Mouse (Mus musculus) embryo, embryonic 10 days (tissue): ENCODE data around the gene Tex33.
A peak's percentile ranks its signal among the peaks of the same experiment; 100 is the strongest.

Source experiments
- DNase-seq: peaks from one replicate; pipeline ENCODE4 v3.0.0-alpha.2; 2015; ENCODE audit warnings: low spot score

The Tex33 gene

DNA sequence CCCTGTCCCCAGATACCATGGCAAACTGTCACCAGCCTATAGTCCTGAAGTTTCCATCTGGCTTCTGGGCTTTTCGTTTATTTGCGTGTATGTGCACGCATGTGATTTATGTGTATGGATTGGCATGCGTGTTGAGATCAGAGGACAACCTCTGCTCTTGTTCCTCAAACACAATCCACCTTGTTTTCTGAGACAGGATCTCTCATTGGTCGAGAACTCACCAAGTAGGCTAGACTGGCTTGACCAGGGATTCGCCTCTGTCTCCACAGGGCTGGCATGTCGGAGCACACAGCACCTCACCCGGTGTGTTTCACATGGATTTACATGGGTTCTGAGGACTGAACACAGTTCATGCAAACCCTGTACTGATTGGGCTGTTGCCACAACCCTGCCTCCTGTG is 18.4 kb upstream of the Tex33 start:
- no peak for DNase-seq

DNA sequence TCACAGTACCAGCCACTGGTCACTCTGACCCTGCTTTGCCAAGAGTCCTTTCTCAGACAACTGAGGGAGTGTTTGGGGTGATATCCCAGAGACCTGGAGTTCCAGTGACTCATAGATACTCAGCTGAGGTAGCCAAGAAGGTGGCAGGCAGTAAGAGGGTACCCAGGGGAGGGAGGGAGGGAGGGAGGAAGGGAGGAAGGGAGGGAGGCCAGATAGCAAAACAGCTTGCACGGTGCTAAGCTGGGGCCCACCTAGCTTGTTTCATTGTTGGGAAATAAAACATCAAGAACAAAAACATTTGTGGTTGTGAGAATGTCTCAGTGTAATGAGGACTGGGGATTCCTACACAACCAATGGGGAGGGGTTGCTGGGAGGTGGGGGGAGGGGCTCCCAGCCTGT is 18.0 kb upstream of the Tex33 start:
- no peak for DNase-seq

DNA sequence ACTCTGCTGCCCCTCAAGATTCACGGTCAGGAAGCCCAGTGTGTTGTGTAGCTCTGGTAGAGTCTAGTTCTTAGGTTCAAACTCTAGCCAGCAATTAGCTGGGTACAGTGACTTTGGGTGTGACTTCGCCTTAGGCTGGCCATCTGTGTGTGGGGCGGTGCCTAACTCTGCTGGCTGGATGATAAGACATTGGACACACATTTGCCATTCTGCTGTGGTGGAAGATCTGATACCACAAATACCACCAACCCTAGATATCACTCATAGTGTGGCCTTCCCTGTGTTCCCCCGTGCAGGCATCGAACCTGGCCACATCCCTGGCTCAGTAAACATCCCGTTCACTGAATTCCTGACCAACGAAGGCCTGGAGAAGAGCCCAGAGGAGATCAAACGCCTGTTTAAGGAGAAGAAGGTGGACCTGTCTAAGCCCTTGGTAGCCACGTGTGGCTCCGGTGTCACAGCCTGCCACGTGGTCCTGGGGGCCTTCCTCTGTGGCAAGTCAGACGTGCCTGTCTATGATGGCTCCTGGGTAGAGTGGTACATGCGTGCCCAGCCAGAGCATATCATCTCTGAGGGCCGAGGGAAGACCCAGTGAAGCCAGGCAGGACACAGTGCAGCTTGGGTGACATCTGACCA is 17.5 kb upstream of the Tex33 start:
- DNase-seq = no peak

DNA sequence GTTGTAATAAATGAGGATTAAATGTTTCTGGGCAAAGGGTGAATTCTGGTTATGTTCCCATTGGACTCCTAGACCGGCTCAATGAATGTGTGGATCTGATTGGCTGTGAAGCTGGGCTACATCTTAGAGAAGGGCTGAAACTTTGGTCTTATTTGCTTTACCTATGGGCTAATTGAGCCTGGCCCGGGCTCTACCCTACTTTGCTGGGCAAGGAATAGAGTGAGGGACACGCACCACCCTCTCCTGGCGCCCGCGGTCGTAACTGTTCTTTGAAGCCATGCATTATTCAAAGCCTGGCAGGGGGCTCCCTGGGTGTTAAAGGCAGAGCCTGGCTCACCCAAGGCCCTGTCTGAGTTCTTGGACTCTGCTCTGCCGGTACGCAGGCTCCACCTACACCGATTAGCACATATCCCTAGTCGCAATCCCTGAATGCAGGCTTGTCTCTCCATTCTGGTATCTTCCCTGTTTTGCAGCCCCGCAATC is 13.9 kb upstream of the Tex33 start:
- no peak for DNase-seq

DNA sequence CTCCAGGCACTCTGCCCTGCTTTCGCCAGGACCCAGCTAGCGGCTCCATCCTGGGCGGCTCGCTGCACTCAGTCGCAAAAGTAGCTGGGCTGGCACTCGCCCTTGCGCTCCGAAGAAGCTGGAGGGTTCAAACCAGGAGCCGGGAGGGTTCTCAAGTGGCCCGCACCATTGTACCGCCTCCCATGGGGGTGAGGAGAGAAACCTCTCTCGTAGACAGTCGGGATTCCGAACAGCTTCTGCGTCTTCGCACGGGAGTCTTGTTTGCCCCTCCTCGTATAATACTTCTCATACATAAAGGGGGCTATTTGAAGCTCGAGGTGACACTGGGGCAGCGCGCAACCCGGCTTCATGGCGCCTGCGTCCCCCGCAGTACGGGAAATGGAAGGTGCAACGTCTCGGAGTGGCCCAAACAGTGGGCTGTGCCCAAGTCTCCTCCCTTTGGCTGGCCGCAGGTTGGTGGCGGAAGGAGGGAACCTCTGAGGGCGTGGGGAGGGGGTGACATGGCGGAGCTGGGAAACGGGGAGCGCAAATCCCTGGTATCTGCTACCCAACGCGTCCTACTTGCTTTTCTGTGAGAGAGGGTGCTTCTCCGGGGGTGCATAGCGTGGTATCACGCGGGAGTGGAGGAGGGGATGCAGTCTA is 10.7 kb upstream of the Tex33 start, which contains the start of gene Mpst:
Mpst (plus strand) TSS at position 124 of the 642 bp plus-strand sequence.
- DNase-seq = peak; percentile 92

DNA sequence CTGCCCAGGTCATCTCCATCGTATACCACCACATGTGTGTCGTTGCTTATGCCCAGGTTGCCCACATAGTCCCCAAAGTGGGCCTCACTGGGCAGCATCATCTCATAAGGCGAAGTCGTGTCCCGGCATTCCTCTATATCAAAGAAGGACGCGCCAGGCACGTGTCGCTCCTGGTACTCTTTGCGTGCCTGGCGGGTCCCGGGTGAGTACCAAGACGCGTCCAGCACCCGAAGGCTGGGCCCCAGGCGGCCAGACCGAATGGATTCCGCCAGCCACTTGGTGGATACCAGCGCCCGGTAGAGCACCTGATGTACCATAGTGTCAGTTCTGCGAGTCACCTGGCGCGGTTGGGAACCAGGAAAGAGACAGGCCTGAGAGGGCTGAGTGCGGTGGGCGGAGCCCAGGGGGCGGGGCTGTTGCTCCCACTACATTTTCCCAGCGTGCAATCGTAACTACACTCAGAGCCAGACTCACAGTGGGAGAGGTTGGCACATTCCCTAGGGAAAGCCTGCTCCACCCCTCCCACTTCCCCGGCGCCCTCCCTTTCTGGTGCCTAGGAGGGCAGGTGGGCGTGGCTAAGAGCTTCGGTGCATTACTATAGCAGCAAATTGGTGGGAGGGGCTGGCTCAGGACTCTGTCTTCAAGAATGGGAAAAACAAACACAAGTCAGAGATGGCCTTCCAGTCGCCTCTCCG is 10.0 kb upstream of the Tex33 start, which contains the start of gene Tst:
Tst (minus strand) TSS at position 391 of the 695 bp plus-strand sequence.
- peak; percentile 91 for DNase-seq

DNA sequence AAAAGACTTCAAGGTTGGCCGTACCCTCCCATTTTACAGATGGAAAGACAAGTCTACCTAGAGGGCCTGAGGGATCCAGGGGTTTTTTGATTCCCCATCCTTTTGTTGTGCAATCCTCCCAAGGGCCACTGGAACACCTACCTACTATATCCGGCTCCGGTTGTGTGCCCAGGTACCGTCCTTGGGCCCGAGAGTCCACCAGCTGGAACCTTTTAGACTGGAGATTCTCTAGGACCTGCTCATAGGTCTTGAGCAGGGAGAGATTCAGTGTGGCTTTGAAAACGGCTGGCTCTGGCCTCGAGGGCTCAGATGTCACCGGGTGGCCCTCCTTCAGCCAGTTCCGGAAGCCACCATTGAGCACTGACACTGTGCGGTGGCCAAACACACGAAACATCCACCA is 9.4 kb upstream of the Tex33 start:
- no peak for DNase-seq

DNA sequence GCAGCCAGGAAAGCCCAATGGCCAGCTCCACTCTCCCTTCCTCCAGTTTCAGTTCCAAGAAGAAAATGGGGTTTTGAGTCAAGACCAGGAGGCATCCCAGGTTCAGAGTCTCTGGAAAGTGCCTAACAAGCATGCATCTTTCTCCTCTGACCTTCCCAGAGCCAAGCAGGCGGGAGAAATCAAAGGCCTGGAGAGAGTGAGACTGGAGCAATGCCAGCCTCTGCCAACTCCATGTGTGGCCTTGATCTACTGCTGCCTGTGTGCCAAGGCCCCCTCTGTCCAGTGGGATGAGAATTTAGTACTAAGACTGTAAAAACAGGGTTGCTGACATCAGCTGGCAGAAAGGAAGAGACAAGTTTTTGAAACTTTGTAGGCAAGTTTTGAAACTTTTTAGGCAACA is 8.2 kb upstream of the Tex33 start:
- DNase-seq = no peak

DNA sequence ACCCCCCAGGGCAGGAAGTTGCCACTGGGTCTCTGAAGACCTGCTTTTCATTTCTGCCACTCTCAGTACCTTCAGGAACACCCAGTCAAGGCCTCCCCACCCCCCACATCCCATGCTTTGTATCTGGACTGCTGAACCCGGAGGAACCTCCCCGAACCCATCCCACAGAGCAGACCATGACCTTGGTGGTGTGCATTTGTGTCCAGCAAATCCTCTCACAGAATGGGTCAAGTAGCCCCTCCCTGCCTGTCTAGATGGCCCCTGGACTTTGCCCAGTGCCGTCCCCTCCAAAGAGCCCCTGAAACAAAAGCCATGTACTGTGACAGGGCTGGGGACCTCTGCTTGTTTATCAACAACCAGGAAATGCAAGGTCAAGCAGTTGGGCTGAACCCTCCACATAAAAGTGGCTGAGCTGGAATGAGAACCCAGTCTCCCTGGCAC is 7.6 kb upstream of the Tex33 start:
- no peak for DNase-seq

DNA sequence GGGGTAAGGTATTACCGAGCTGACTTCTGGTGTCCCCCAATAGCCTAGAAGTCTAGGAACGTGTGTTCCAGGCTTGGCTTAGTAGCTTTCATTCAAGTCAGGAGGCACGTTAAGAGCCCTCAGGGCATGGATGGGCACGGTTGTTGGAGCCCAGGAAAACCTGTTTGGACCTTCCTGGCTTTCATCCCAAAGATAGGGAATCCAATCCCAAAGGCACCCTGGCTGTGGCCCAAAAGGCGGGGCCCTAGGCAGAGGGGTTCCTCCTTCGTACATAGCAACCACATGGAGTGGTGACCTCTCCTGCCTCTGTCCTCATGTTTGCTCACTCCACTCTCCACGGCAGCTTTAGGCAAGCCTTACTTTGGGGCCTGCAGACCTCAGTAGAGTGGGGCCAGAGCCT is 6.7 kb upstream of the Tex33 start:
- no peak for DNase-seq

DNA sequence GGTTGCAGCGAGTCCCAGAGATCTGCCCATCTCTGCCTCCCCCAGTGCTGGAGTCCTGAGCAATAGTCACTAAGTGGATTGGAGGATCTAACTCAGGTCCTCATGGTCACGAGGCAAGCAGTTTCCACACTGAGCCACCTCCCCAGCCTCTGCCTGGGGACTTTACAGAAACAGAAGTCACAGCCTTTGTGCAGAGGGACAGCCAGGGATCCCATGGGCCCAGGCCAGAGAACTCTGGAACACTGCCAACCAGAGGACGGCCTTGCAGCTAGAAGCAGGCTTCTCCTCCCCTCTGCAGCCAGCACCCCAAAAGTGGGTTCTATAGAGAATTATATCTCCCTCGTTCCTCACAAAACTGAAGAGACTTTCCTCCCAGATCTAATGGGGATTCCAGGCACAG is 6.2 kb upstream of the Tex33 start:
- no peak for DNase-seq

DNA sequence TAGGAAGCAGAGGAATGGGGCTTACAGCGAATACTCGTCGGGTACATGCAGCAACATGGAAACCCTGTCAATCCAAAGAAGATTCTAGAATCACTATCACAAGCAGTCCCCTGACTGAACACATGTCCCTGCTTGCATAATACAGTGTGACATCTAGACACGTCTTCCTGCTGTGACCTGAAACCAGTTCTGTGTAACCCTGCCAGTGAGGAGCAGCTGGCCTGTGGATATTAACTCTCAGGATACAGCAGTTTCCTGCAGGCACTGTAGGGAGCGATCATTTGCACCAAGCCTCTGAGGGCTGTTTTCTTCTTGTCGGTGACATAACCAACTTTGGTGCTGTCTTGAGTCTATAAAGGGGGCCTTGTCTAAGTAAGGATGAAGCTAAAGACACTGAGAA is 5.6 kb upstream of the Tex33 start:
- DNase-seq = no peak

DNA sequence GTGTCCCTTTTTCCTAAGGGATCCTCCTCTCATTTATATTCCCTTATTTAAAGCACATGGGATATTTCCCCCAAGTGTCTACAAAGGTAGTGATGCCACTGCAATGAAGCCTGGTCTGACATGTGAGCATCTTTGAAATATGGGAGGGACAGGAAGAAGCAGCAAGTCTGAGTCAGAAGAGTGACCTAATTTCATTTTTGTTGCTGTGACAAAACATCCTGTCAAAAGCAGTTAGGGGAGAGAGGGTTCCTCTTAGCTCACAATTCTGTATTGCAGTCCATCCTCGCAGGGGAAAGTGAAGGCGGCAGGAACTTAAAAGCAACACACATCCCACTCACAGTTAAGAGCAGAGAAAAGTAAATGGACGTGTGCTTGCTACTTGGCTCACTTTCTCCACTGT is 4.9 kb downstream of the Tex33 start:
- DNase-seq = no peak

DNA sequence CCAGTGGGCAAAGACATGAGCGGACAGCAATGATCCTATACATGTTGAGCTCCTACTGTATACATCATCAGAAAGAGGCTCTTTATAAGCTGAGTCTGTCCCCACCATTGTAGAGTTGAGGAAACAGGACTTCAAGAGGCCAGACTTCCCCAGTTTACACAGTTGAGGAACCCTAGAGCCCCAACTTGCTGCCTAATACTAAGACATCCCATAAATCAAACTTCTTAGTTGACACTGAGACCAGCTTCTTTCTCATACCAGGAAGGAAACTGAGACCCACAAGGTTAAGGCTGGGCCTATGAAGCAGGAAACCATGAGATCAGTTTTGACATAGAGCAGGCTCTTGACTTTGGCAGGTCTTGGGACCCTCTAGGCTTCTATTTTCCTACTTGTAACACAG is 10.1 kb downstream of the Tex33 start:
- no peak for DNase-seq

DNA sequence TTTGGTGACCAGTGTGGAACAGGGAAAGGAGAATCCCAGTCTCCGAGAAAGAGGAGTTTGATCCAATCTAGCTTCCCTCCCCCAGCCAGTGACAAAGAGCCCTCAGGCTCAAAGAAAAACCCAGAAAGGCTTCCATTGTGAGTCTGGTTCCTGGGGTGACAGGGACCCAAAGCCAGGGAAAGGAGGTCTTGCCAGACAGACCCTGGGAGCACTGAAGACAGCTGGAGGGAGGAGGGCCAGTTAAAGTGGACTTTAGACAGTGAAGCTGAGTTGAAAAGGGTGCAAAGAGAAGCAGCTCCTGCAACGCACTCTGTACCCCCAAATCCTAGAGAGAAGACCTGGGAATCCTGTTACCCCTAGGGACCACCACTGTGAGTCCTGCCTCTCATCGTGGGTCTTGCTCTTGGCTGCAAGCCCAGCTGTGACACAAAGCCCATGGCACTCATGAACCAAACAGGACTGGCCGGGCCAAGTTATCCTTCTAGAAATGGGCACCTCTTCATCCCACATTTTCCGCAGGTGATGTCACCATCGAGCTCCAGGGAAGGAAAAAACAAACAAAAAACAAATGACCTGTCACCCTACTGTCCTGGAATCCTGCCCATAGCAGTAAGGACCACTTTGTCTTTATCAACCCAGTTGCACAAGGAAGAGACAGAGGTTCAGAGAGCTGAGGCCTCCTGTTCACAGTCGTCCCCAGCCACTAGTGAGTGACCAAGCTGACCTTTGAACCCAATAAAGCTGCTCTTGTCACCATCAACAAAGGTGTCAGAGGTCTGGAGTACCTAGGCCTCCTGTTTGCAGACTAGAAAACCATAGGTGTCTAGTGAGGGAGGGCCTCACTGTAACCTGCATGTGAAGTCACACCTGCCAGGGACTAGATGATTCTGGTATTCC is 11.2 kb downstream of the Tex33 start:
- no peak for DNase-seq

DNA sequence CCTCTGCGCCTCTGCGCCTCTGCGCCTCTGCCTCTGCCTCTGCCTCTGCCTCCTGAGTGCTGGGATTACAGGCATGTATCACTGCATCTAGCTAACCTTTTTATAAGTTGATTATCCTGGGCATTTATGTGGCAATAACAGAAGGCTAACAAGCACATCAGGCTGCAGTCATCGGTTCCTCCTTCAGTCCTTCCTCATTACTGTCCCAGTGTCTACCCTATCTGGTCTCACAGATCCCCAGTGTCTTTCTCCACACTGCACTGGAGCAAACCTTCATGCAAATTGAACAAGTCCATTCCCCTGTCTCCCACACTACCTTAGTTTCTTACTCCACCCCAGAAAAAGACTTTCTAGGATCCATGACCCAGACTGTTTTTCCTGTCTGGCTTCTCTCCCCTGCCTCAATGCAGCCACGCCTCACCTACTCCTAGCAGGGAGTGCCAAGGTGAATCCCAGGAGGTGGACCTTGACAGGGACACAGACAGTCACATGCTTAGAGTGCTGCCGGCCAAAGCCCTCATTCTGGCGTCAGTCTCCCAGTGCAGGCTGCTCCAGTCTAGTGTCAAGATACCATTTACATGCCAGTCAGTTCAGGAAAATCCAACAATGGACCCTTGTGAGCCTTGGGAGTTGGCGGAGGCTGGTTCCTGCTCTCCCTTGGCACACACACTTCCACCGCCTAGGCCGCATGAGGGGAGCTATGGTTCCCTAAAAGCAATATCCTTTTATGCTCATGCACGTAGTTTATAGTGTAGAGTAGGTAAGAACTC is 12.1 kb downstream of the Tex33 start:
- no peak for DNase-seq

DNA sequence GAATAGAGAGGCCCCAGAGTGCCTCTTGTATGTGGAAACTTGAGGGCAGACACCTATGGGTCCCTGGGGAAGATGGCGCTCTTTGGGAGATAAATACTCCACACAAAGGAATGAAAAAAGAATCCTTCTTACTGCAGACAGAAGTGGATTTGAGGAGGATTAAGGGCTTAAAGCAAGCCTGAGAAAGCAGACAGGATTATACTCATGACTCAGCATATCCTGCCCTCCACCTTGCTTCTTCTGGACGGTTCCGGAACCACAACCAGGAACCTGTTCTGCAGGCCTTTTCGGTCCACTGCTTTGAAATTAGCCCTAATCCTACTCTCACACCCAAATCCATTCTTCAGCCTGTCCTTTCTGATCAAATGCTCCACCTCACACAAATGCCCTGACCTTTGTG is 13.6 kb downstream of the Tex33 start:
- no peak for DNase-seq

DNA sequence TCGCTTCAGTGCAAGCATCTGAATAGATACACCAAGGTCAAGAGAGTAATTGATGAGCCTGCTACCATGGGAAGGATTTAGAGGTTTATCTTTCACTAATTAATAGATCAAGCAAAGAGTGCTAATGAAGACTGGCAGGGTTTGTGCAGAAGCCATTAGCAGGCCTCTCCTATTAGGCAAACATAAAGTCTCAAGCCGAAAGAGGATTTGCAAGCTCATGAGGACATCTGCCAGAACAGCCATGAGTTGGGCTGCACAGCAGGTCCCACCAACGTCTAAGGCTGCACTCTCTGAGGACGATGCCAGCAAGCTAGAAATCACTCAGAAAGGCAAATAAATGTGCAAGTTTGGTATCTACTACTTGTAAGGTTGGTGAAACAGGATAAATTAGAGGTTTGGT is 15.0 kb downstream of the Tex33 start:
- DNase-seq = no peak

DNA sequence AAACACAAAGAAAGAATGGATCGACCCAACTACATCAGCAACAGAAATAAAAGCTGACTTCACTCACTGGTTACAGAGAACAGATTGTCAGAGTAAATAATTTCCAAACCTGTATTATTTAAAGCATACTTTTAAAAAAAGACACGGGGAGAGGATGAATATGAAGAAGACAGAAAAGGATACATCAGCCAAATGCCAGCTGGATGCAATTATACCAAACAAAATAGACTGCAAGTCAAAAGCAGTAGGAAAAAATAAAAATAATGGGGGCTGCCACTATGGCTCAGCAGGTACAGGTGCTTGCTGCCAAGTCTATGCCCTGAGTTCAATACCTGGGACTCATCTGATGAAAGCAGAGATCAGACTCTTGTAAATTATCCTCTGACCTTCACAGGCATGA is 15.5 kb downstream of the Tex33 start:
- DNase-seq = no peak

DNA sequence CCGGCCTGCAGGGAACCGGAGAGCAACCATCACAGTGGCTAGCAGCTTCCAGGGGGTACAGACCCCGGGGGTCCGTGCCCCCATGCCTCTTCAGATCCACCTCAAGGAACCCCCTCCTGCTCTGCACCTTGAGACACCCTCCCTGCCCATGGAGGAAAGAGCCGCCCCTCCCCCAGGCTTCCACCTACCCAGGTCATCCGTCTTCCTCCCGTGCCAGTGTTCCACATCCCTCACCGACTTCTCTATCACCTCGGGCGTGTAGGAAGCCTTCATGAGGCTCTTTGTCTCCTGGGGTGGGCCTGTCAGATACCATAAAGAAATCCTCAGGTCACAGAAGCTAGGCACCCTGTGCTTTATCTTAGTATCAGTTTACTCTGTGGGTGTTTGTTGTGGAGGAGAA is 17.2 kb downstream of the Tex33 start:
- no peak for DNase-seq

DNA sequence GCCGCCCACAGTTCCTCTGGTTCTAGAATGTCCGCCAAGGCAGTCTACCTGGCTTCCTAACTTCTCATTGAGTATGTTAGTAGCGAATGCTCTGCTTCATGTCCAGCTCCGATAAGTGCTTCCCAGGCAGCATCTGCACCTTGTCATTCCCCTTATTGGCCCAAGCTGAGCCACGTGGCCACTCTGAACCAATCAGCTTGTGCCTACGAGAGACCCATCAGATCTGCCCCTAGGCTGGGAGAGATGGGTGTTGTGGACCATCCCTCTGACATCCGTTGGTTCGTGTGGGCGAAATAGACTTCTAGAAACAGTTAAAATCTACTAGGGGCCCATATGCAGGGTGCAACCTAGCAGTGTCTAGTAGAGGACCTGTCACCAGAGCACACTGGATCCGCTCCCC is 17.9 kb downstream of the Tex33 start:
- no peak for DNase-seq
